ENCODE assay signal across 25 mouse cellular contexts in genomic region chr5:95924023-95924422, GRCm38 (mm10). TPM values are rescaled to one million over a fixed set of nuclear protein-coding genes. Genes with fewer than 3 reads are reported as not detected.
A peak's percentile ranks its signal among the peaks of the same experiment; 100 is the strongest.
DNase-seq lines count a peak whose midpoint lies in the region; ATAC-seq and TF ChIP-seq lines count a peak whose summit lies in the region.
"Had no signal": no experiment of that assay in that cellular context is flagged by ENCODE, and none has a peak within 500 bp of the region (broad histone marks: within the 10 kb centered on the region; RNA-seq: fewer than 3 reads in every experiment).

No protein-coding gene starts in this region.

- 45% methylated on average over 6 of the region's 6 CpGs for WGBS in lung, postnatal 0 days
- WGBS in forebrain, embryonic 16.5 days = 67% methylated on average over 6 of the region's 6 CpGs

- TF ChIP-seq POLR2A in brain, embryonic 14.5 days (IDR thresholded peaks at IDR 0.05; ENCODE audit: borderline replicate concordance, extremely low read depth, insufficient read depth, insufficient read length, poor library complexity, severe bottlenecking) = no peak

- intact Hi-C loops in heart, postnatal 25 days (cut with DNase I) = no loop called here

- TF ChIP-seq EP300 in lung, postnatal 0 days (IDR thresholded peaks at IDR 0.05) = no peak

- H3K4me3 ChIP-seq in lung, postnatal 0 days (ENCODE audit: low read depth, low read length) = no peak overlapping the region
- no peak overlapping the region for H3K4me3 ChIP-seq in forebrain, embryonic 16.5 days (replicated peaks; ENCODE audit: low read length)
- H3K4me3 ChIP-seq: heart, embryonic 15.5 days; liver, embryonic 13.5 days had no signal

- H3K27ac ChIP-seq in lung, postnatal 0 days (ENCODE audit: low read length) = no peak overlapping the region
- H3K27ac ChIP-seq in forebrain, embryonic 16.5 days (ENCODE audit: low read length) = no peak overlapping the region
- H3K27ac ChIP-seq: heart, embryonic 15.5 days; liver, embryonic 13.5 days; macrophage had no signal

- no peak overlapping the region for H3K4me2 ChIP-seq in lung, postnatal 0 days (replicated peaks; ENCODE audit: low read depth, low read length)
- no peak overlapping the region for H3K4me2 ChIP-seq in forebrain, embryonic 16.5 days (ENCODE audit: low read length)
- H3K4me2 ChIP-seq: heart, embryonic 15.5 days; liver, embryonic 13.5 days had no signal

- no peak overlapping the region for H3K9ac ChIP-seq in lung, postnatal 0 days (replicated peaks; ENCODE audit: low read depth)
- no peak overlapping the region for H3K9ac ChIP-seq in forebrain, embryonic 16.5 days (replicated peaks; ENCODE audit: low read depth, low read length)
- H3K9ac ChIP-seq: heart, embryonic 15.5 days; liver, embryonic 13.5 days had no signal

- no peaks in the 10 kb centered on the region for H3K4me1 ChIP-seq in lung, postnatal 0 days (ENCODE audit: insufficient read depth, low read depth, low read length)
- H3K4me1 ChIP-seq in forebrain, embryonic 16.5 days (replicated peaks; ENCODE audit: control insufficient read depth, insufficient read depth, low read length) = no peaks in the 10 kb centered on the region
- H3K4me1 ChIP-seq: heart, embryonic 15.5 days; liver, embryonic 13.5 days had no signal

- no peak for ATAC-seq in lung, postnatal 0 days
- peak; percentile 87 for ATAC-seq in forebrain, embryonic 16.5 days
- ATAC-seq: hindbrain, embryonic 16.5 days; intestine, postnatal 0 days; midbrain, embryonic 16.5 days had no signal

- no peaks in the 10 kb centered on the region for H3K9me3 ChIP-seq in lung, postnatal 0 days (ENCODE audit: low read length)
- no peaks in the 10 kb centered on the region for H3K9me3 ChIP-seq in forebrain, embryonic 16.5 days (ENCODE audit: control insufficient read depth, low read length)
- H3K9me3 ChIP-seq: heart, embryonic 15.5 days; liver, embryonic 13.5 days had no signal

- peak; percentile 55 for DNase-seq in heart, adult 11 months
- DNase-seq in heart, postnatal 25 days (ENCODE audit: low spot score) = no peak
- peak; percentile 32 for DNase-seq in lung, postnatal 0 days (ENCODE audit: low spot score)
- no peak for DNase-seq in lung, postnatal 4 days
- DNase-seq in brain, embryonic 14.5 days (ENCODE audit: low read depth) = peak; percentile 60
- DNase-seq in thymus, postnatal 14 days = no peak
- DNase-seq: adrenal gland, adult 2 months; cerebellum, adult 2 months; cerebellum, postnatal 36 days; embryo, embryonic 11 days; gastrocnemius, postnatal 36 days; kidney, postnatal 25 days; liver, embryonic 13.5 days; lung, adult 2 months; thymus, postnatal 4 days had no signal

- no peaks in the 10 kb centered on the region for H3K36me3 ChIP-seq in lung, postnatal 0 days (ENCODE audit: insufficient read depth, low read length)
- H3K36me3 ChIP-seq in forebrain, embryonic 16.5 days (ENCODE audit: control insufficient read depth, insufficient read depth) = no peaks in the 10 kb centered on the region
- H3K36me3 ChIP-seq: heart, embryonic 15.5 days; liver, embryonic 13.5 days had no signal

- no peaks in the 10 kb centered on the region for H3K27me3 ChIP-seq in lung, postnatal 0 days (replicated peaks; ENCODE audit: insufficient read depth, low read length)
- H3K27me3 ChIP-seq in forebrain, embryonic 16.5 days (replicated peaks; ENCODE audit: control insufficient read depth, insufficient read depth, low read length) = no peaks in the 10 kb centered on the region
- H3K27me3 ChIP-seq: heart, embryonic 15.5 days; liver, embryonic 13.5 days had no signal

- no peak for TF ChIP-seq CTCF in lung, postnatal 0 days (IDR thresholded peaks at IDR 0.05)
- no peak for TF ChIP-seq CTCF in brain, embryonic 14.5 days (IDR thresholded peaks at IDR 0.05; ENCODE audit: borderline replicate concordance, extremely low read depth, insufficient read depth, insufficient read length)

RNA-seq across cellular contexts. Expression of gene Cxcl13, which starts 32.7 kb away (rescaled TPM):
- 1 to 10 TPM in 1 of 2 experiments, under 1 TPM in 1; 0.29 to 1.6 TPM for total RNA-seq in heart, postnatal 25 days (2021)
- polyA plus RNA-seq in lung, postnatal 0 days (2015; fragmentation: Nextera tagmentation; extraction: Ambion mirVana) = 3.8 and 4.0 TPM in 2 replicates
- not detected in 2 replicates for polyA plus RNA-seq in brain, embryonic 14.5 days (2012; rRNA removed)
- polyA plus RNA-seq in forebrain, embryonic 16.5 days (2015; fragmentation: Nextera tagmentation; extraction: Ambion mirVana) = not detected in 2 replicates
- total RNA-seq: hematopoietic stem cell, adult 5-6 weeks; left cerebral cortex, postnatal 36 days; MEL had no signal
- polyA plus RNA-seq: adrenal gland, adult 2 months; C2C12; cerebellum, adult 2 months; macrophage had no signal

Comparison
In these comparisons a context has a peak if more than half of its experiments do, and no peak if none do; other contexts are left out.
1. DNase-seq: peak in heart, adult 11 months (single experiment), lung, postnatal 0 days (single experiment) and brain, embryonic 14.5 days (single experiment); none in heart, postnatal 25 days (single experiment), lung, postnatal 4 days (0 of 2) and thymus, postnatal 14 days (single experiment).